Mouse (Mus musculus): ENCODE data around the gene Dffa.
A peak's percentile ranks its signal among the peaks of the same experiment; 100 is the strongest.
"Not testable (repeated sequence)": the region's sequence is repeated elsewhere in the genome, so short reads cannot be mapped to it uniquely, and the experiment has no call there.

The Dffa gene

GRCm38 (mm10) chr4:149099369-149100017 is 4.5 kb upstream of the Dffa start, which contains the start of gene Pex14:
Gene Pex14 (minus strand): TSS chr4:149099876.
- peak; percentile 90 for DNase-seq (ENCODE audit: low spot score)

GRCm38 (mm10) chr4:149100449-149100848 is 3.5 kb upstream of the Dffa start:
- not testable (repeated sequence) for DNase-seq (ENCODE audit: low spot score)

GRCm38 (mm10) chr4:149101456-149101855 is 2.5 kb upstream of the Dffa start:
- DNase-seq (ENCODE audit: low spot score): no peak

GRCm38 (mm10) chr4:149119978-149120562 is 16.1 kb downstream of the Dffa start:
- DNase-seq (ENCODE audit: low spot score): not testable (repeated sequence)

- no peak for DNase-seq (ENCODE audit: low spot score)
These were observed 19.5 kb downstream of the Dffa start for GRCm38 (mm10) chr4:149123432-149123831.

- no peak for DNase-seq (ENCODE audit: low spot score)
These were observed 21.6 kb downstream of the Dffa start for GRCm38 (mm10) chr4:149125341-149126114.

- DNase-seq (ENCODE audit: low spot score): no peak
These were observed 22.2 kb downstream of the Dffa start for GRCm38 (mm10) chr4:149126115-149126509.

- no peak for DNase-seq (ENCODE audit: low spot score)
These were observed 22.7 kb downstream of the Dffa start, which contains the start of gene Cort for GRCm38 (mm10) chr4:149126663-149127062. Gene Cort (minus strand): TSS chr4:149126763.

- no peak for DNase-seq (ENCODE audit: low spot score)
These were observed 24.5 kb downstream of the Dffa start for GRCm38 (mm10) chr4:149128467-149128866.

GRCm38 (mm10) chr4:149131021-149131752 is 27.2 kb downstream of the Dffa start:
- DNase-seq (ENCODE audit: low spot score): no peak

- DNase-seq (ENCODE audit: low spot score): no peak
These were observed 28.0 kb downstream of the Dffa start for GRCm38 (mm10) chr4:149131789-149132565.

- no peak for DNase-seq (ENCODE audit: low spot score)
These were observed 29.4 kb downstream of the Dffa start for GRCm38 (mm10) chr4:149133395-149133794.

- no peak for DNase-seq (ENCODE audit: low spot score)
These were observed 32.3 kb downstream of the Dffa start for GRCm38 (mm10) chr4:149136116-149136850.

GRCm38 (mm10) chr4:149136982-149137770 is 33.2 kb downstream of the Dffa start, which contains the start of gene Cenps:
Gene Cenps (minus strand): TSS chr4:149137629.
- DNase-seq (ENCODE audit: low spot score): peak; percentile 81

GRCm38 (mm10) chr4:149138515-149138914 is 34.6 kb downstream of the Dffa start:
- no peak for DNase-seq (ENCODE audit: low spot score)

- no peak for DNase-seq (ENCODE audit: low spot score)
These were observed 39.6 kb downstream of the Dffa start for GRCm38 (mm10) chr4:149143594-149143993.

GRCm38 (mm10) chr4:149144459-149144858 is 40.5 kb downstream of the Dffa start:
- DNase-seq (ENCODE audit: low spot score): peak; percentile 87

GRCm38 (mm10) chr4:149145151-149145550 is 41.2 kb downstream of the Dffa start:
- DNase-seq (ENCODE audit: low spot score): no peak

- DNase-seq (ENCODE audit: low spot score): no peak
These were observed 43.6 kb downstream of the Dffa start for GRCm38 (mm10) chr4:149147528-149147927.

GRCm38 (mm10) chr4:149148084-149148483 is 44.1 kb downstream of the Dffa start:
- DNase-seq (ENCODE audit: low spot score): no peak

All from adipocyte (in vitro differentiated cells).